Mouse (Mus musculus): ENCODE results near the gene Cldn15. TPM values are rescaled to one million over a fixed set of nuclear protein-coding genes. Genes with fewer than 3 reads are reported as not detected.

The Cldn15 gene
- polyA plus RNA-seq, 1 experiment from 2014 or later = 0.35 TPM

DNA sequence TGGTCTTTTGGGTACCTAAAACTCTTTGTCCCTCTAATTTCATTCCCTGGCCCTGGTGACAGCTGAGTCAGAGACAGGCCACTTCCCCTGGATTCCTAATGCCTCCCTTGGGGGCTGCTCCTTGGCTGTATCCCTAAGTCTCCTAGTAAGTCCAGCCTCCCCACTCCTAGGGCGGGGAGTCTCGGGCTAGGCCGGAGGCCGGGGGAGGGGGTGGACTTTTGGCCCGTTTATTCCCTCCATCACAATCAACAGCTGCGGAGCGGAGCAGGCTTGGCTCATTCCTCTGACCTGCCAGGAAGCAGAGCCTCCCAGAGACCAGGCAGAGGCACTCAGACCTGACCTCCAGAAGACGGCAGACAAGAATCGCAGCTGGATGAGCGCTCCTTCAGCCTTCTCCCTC lies 1.2 kb downstream of the Cldn15 start:
- no peak overlapping the region for H3K27ac ChIP-seq
- peaks cover 11% of the 10 kb centered on the region for H3K4me1 ChIP-seq (replicated peaks)
- no peak overlapping the region for H3K9ac ChIP-seq
- no peak overlapping the region for H3K4me3 ChIP-seq
- H3K9me3 ChIP-seq = no peaks in the 10 kb centered on the region
- WGBS = 79% methylated on average over 10 of the region's 10 CpGs
- H3K36me3 ChIP-seq = peaks cover 53% of the 10 kb centered on the region
- no peak for ATAC-seq (ENCODE audit: low FRiP score)
- H3K27me3 ChIP-seq = no peaks in the 10 kb centered on the region
- no peak overlapping the region for H3K4me2 ChIP-seq

DNA sequence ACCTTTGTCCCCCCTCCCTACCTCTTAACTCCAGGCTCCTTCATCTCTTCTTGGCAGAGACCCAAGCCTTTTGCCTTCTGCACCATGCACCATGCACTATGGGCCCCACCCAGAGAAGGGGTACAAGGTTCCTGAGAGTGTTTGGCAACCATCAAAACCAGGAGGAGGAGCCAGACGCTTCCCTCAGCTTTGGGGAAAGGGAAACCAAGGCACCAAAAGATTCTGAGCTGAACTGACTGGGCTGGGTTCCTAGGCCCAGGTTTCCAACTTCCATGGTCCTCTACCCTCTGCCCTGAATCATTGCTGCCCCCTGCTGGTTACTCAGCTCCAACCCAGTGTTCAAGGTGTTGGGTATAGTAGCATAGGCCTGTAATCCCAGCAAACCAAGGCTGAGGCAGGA lies 4.3 kb downstream of the Cldn15 start:
- H3K27ac ChIP-seq = no peak overlapping the region
- no peak overlapping the region for H3K4me2 ChIP-seq
- H3K27me3 ChIP-seq = no peaks in the 10 kb centered on the region
- H3K4me1 ChIP-seq (replicated peaks) = no peaks in the 10 kb centered on the region; the same call in 1 of the 2 replicates
- no peak for ATAC-seq (ENCODE audit: low FRiP score)
- no peak overlapping the region for H3K4me3 ChIP-seq
- no peak overlapping the region for H3K9ac ChIP-seq
- H3K9me3 ChIP-seq = no peaks in the 10 kb centered on the region
- peaks cover 28% of the 10 kb centered on the region for H3K36me3 ChIP-seq
- 75% methylated on average over 1 of the region's 1 CpGs for WGBS

DNA sequence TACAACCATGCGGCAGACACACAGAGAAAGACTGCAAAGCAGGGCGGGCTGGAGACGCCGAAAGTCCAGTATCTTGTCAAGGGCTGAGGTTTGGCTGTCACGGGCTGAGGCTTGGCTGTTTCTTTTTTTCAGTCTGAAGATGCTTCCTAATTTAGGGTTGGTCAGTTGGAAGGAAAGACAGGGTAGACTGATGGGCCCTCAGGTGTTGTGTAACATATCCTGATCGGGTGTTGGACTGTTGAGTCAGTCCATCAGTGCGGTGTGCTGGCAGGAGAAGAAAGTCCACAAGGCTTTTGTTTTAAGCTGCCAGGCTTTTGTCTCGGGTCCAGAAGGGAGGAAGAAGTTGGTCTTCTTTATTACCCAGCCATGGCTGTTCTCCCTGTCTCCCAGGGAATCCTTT lies 7.3 kb downstream of the Cldn15 start:
- Histone ChIP-seq H3K4me2 (no peak overlapping the region), H3K36me3 (peaks cover 1% of the 10 kb centered on the region; the same call in 1 of the 2 replicates), H3K27me3 (no peaks in the 10 kb centered on the region), H3K4me3 (no peak overlapping the region), H3K27ac (no peak overlapping the region), H3K4me1 (replicated peaks) (no peaks in the 10 kb centered on the region), H3K9me3 (no peaks in the 10 kb centered on the region), H3K9ac (no peak overlapping the region)
- 87% methylated on average over 8 of the region's 8 CpGs for WGBS
- no peak for ATAC-seq (ENCODE audit: low FRiP score)

DNA sequence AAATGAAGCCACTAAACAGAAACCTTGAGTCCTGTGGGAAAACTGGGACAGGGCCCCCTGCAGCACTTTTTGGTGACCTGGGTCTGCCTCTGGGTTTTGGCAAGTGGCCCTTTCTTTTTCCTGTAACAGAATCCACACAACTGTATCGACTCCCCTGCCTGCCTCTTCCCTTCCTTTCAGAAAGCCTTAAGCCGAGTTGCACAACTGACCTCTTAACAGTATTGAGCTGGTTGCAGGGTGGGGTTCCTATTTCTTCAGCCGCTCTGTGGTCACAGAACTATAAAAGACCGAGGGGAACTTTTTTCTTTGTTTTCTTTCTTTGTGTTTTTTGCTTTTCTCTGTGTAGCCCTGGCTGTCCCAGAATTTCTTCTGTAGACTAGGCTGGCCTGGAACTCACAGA lies 11.4 kb downstream of the Cldn15 start:
- 65% methylated on average over 4 of the region's 4 CpGs for WGBS
- no peaks in the 10 kb centered on the region for H3K27me3 ChIP-seq
- H3K4me2 ChIP-seq = no peak overlapping the region
- H3K36me3 ChIP-seq = peaks cover 26% of the 10 kb centered on the region
- H3K27ac ChIP-seq = no peak overlapping the region
- H3K4me3 ChIP-seq = no peak overlapping the region
- H3K9ac ChIP-seq = no peak overlapping the region
- no peak for ATAC-seq (ENCODE audit: low FRiP score)
- no peaks in the 10 kb centered on the region for H3K4me1 ChIP-seq (replicated peaks)
- no peaks in the 10 kb centered on the region for H3K9me3 ChIP-seq

DNA sequence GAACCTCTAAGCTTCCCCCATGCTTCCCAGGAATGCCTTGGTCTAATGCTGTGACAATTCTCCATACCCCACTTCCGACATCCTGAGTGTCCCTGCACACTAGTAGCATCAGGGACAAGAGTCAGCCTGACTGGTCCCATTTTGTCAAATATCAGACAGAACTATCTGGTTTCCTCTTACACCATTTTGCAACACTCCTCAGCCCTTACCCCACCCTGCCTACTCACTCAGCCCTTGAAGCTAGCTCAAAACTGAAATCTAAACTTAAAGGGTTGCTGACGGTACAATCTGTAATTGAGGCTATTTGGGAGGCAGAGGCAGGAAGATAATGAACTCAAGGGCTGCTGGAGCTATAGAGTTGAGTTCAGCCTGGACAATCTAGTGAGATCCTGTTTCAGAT lies 13.3 kb downstream of the Cldn15 start:
- 86% methylated on average over 2 of the region's 2 CpGs for WGBS

DNA sequence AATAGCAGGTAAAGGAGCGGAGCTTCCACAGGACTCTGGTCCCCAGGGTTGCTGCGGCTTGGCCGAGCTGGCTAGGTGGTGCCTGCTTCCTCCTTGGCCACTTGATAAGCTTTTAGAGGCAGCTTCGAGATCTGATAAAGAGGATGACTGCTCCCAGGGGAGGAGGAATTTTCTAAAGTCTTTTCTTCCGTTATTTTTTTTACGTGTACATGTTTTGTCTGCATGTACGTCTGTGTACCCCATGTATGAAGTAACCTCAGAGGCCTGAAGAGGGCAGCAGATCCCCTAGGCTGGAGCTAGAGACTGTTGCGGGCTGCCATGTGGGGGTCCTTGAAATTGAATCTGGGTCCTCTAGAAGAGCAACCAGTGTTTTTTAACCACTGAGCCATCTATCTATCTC lies 14.6 kb downstream of the Cldn15 start:
- H3K9me3 ChIP-seq = no peaks in the 10 kb centered on the region
- no peak overlapping the region for H3K9ac ChIP-seq
- H3K4me2 ChIP-seq = no peak overlapping the region
- no peak overlapping the region for H3K4me3 ChIP-seq
- H3K4me1 ChIP-seq (replicated peaks) = peaks cover 9% of the 10 kb centered on the region
- ATAC-seq (ENCODE audit: low FRiP score) = no peak
- H3K36me3 ChIP-seq = peaks cover 40% of the 10 kb centered on the region
- H3K27ac ChIP-seq = no peak overlapping the region
- no peaks in the 10 kb centered on the region for H3K27me3 ChIP-seq
- WGBS = 93% methylated on average over 8 of the region's 8 CpGs

More for the DNA sequence above, 13.3 kb downstream of the Cldn15 start:
- no peaks in the 10 kb centered on the region for H3K9me3 ChIP-seq
- no peak overlapping the region for H3K4me2 ChIP-seq
- H3K4me3 ChIP-seq = no peak overlapping the region
- H3K4me1 ChIP-seq (replicated peaks) = 0 out of 2 replicates have a peak, but pooled peaks cover under 1% of the 10 kb centered on the region
- no peak for ATAC-seq (ENCODE audit: low FRiP score)
- H3K27ac ChIP-seq = no peak overlapping the region
- peaks cover 40% of the 10 kb centered on the region for H3K36me3 ChIP-seq
- no peaks in the 10 kb centered on the region for H3K27me3 ChIP-seq
- no peak overlapping the region for H3K9ac ChIP-seq

DNA sequence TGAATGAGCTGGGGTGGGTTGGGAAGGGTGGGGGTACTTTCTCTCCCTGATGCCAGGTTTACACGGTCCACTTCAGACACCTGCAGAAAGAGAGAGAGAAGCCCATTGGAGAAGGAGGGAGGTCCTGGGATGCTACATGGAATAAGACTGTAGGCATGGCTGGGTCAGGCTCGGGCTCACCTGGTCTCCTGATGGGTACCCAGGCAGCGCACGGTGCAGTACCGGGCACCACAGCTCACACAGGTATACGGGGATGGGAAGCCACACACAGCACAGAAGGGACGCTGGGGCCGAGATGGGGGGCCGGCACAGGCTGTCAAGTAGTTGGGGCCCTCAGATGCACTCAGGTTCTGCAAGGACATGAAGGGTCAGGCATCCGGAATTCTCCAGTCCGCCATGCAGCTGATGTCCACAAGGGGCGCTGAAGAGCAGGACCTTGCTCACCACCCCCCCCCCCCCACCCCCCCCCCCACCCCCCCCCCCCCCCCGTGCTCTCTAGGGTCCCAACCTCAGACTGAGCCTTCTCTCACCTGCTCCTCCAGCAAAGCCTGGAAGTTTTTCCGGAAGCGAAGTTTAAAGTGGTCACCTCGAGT lies 16.0 kb downstream of the Cldn15 start:
- H3K4me1 ChIP-seq (replicated peaks) = peaks cover 14% of the 10 kb centered on the region
- no peaks in the 10 kb centered on the region for H3K27me3 ChIP-seq
- 73% methylated on average over 10 of the region's 16 CpGs for WGBS
- ATAC-seq (ENCODE audit: low FRiP score) = no peak
- no peak overlapping the region for H3K4me2 ChIP-seq
- H3K4me3 ChIP-seq = no peak overlapping the region
- H3K9me3 ChIP-seq = no peaks in the 10 kb centered on the region
- H3K27ac ChIP-seq = no peak overlapping the region
- H3K36me3 ChIP-seq = peaks cover 40% of the 10 kb centered on the region
- no peak overlapping the region for H3K9ac ChIP-seq

DNA sequence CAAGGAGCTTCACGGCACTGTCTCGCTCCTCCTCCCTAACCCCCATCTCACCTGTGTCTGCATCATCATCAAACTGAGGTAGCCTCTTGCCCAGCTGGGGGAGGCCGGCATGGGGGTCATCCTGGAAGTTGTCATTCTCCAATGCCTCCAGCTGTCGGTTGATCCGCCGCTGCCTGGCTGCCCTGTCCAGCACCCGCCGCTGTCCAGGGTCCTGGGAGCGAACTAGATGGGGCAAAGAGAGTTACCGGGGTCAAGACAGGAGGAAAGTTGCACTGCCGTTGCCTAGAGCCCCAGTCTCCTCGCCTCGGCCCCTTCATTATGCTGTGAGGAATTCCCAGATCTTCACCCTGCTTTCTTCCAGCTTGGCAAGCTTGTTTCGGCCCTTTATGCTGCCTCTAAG lies 18.4 kb downstream of the Cldn15 start:
- Histone ChIP-seq H3K9ac (no peak overlapping the region), H3K4me2 (no peak overlapping the region), H3K27me3 (no peaks in the 10 kb centered on the region), H3K4me3 (no peak overlapping the region), H3K27ac (no peak overlapping the region), H3K4me1 (replicated peaks) (peaks cover 30% of the 10 kb centered on the region), H3K9me3 (no peaks in the 10 kb centered on the region), H3K36me3 (peaks cover 48% of the 10 kb centered on the region)
- ATAC-seq (ENCODE audit: low FRiP score) = no peak
- 67% methylated on average over 14 of the region's 14 CpGs for WGBS

DNA sequence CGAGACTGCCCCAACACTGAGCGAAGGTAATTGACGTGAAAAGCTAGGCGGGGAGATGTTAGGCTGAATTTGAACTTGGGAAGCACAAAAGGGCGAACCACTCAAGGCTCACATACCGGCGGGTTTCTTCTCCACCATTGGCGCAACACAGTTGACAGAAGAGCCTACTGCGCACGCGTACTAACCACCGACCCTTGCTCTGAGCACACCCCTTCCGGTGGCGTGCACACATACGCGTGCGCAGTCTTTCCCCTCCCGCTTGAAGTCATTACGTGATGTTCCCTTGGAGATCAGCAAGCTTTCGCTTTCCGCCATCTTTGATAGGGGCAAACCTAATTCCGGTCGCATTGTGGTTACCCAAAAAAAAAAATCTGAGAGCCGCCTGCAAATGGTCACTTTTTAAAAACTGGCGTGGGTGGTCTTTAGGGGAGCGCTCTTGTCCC lies 20.3 kb downstream of the Cldn15 start, which contains the start of gene Plod3:
Plod3 (plus strand) TSS at position 325 of the 443 bp plus-strand sequence.
- peak; percentile 91 for ATAC-seq (ENCODE audit: low FRiP score)
- peak within 1 kb of the TSS; percentile 96 for H3K27ac ChIP-seq
- no peaks in the 10 kb centered on the region for H3K9me3 ChIP-seq
- H3K27me3 ChIP-seq = no peaks in the 10 kb centered on the region
- H3K4me2 ChIP-seq = peak within 1 kb of the TSS; percentile 93
- peak within 1 kb of the TSS; percentile 98 for H3K9ac ChIP-seq
- peaks cover 52% of the 10 kb centered on the region for H3K36me3 ChIP-seq
- H3K4me3 ChIP-seq = peak within 1 kb of the TSS; percentile 90
- H3K4me1 ChIP-seq (replicated peaks) = peaks cover 30% of the 10 kb centered on the region
- under 1% methylated on average over 26 of the region's 26 CpGs for WGBS

DNA sequence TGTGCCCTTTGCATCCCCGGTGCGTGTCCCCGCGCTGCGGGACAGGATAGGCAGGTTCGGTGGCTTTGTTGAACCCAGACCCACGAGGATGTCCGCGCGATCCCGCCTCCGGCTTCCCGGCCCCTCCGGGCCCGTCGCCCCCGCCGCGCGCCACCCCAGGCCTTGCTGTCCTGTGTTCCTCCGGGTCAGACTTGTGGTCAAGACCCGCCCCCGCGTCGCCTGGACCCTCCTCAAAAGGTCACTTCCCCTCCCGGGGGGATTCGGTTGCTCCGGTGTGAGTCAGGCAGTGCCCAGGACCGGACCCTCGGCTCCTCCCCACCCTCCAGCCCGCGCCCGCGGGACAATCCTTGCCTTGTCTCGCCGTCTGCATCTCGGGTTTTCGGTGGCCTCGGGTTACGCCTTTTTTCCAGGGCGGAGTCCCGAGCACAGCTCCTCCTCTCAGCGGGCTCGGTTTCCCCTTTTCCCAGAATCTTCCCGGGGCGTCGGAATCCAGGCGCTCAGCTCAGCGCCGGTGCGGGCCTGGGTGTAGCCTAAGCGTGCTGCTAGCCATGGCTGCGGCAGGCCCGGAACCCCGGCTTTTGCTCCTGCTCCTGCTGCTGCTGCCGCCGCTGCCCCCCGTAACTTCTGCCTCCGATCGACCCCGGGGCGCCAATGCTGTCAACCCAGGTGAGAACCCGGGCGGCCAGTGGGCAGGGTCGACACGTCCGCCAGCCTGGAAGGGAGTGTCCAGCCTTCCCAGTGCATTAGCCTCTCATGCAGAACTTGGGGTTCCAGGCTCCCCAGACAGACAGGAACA lies 20.9 kb downstream of the Cldn15 start:
- H3K27ac ChIP-seq = peak overlapping the region; percentile 96
- peaks cover 53% of the 10 kb centered on the region for H3K36me3 ChIP-seq
- peaks cover 30% of the 10 kb centered on the region for H3K4me1 ChIP-seq (replicated peaks)
- H3K9me3 ChIP-seq = no peaks in the 10 kb centered on the region
- H3K27me3 ChIP-seq = no peaks in the 10 kb centered on the region
- under 1% methylated on average over 62 of the region's 67 CpGs for WGBS
- ATAC-seq (ENCODE audit: low FRiP score) = peak; percentile 60
- H3K4me2 ChIP-seq = peak overlapping the region; percentile 93
- H3K4me3 ChIP-seq = peak overlapping the region; percentile 90
- H3K9ac ChIP-seq = peak overlapping the region; percentile 98

DNA sequence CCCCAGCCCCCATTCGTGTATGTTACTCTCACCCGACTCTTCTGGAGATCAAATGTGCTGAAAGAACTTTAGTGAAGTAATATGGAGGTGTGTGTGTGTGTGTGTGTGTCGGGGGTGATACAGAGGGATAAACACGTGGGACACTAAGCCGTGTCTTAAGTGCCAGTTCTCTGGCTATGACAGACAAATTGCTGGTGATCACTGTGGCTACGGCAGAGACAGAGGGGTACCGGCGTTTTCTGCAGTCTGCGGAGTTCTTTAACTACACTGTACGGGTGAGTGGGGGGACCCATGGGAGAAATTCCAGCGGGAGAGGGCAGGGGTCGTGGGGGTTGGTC lies 21.5 kb downstream of the Cldn15 start, which contains the start of gene Znhit1:
Znhit1 (minus strand) TSS at position 88 of the 338 bp plus-strand sequence.
- peak within 1 kb of the TSS; percentile 96 for H3K27ac ChIP-seq
- H3K36me3 ChIP-seq = peaks cover 59% of the 10 kb centered on the region
- 0 out of 2 replicates have a peak, but pooled peaks have one; percentile 7 for ATAC-seq (ENCODE audit: low FRiP score)
- H3K4me1 ChIP-seq (replicated peaks) = peaks cover 30% of the 10 kb centered on the region
- peak within 1 kb of the TSS; percentile 90 for H3K4me3 ChIP-seq
- H3K9ac ChIP-seq = peak within 1 kb of the TSS; percentile 98
- no peaks in the 10 kb centered on the region for H3K9me3 ChIP-seq
- no peaks in the 10 kb centered on the region for H3K27me3 ChIP-seq
- WGBS = 5% methylated on average over 12 of the region's 12 CpGs
- H3K4me2 ChIP-seq = peak within 1 kb of the TSS; percentile 93

DNA sequence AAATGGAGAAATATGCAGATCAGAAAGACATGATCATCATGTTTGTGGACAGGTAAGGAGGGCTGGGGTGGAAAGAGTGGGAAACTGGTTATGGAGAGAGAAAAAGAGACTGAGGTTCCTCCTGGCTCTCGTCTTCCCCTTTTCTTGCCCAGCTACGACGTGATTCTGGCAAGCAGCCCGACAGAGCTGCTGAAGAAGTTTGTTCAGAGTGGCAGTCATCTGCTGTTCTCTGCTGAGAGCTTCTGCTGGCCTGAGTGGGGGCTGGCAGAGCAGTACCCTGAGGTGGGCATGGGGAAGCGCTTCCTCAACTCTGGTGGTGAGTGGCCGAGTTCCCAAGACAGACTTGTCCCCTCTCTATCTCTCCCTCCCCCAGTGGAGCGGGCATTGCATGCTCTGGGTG lies 22.0 kb downstream of the Cldn15 start:
- peak overlapping the region; percentile 96; the same call in 1 of the 2 replicates for H3K27ac ChIP-seq

More for the DNA sequence above, 22.0 kb downstream of the Cldn15 start:
- no peaks in the 10 kb centered on the region for H3K27me3 ChIP-seq
- WGBS = 81% methylated on average over 7 of the region's 7 CpGs
- H3K9me3 ChIP-seq = no peaks in the 10 kb centered on the region
- H3K36me3 ChIP-seq = peaks cover 63% of the 10 kb centered on the region
- H3K4me2 ChIP-seq = peak overlapping the region; percentile 93
- ATAC-seq (ENCODE audit: low FRiP score) = no peak
- peak overlapping the region; percentile 90 for H3K4me3 ChIP-seq
- H3K4me1 ChIP-seq (replicated peaks) = peaks cover 30% of the 10 kb centered on the region
- peak overlapping the region; percentile 98 for H3K9ac ChIP-seq
